Mouse (Mus musculus) intestine, embryonic 14.5 days (tissue): Measurements from ENCODE around the gene Tmprss9. TPM values are rescaled to one million over a fixed set of nuclear protein-coding genes. Genes with fewer than 3 reads are reported as not detected.

ENCODE experiments used
- ATAC-seq: fragments of 200-750 bp; cut with Nextera tagmentation; replicated peaks from 2 replicates; pipeline ENCODE4 v1.8.0; 2017; ENCODE audit warnings: low read depth, moderate number of reproducible peaks, moderate TSS enrichment, moderate library complexity; ENCODE audit not compliant: low FRiP score, low TSS enrichment
- DNase-seq: peaks from one replicate; pipeline ENCODE4 v3.0.0-alpha.2; 2018; ENCODE audit warnings: low spot score
- H3K27ac ChIP-seq: fragments of 300-500 bp; sonication (generic); 2 replicates; pipeline ENCODE4 v1.5.1; 2014; ENCODE audit warnings: low read depth, mild to moderate bottlenecking, control low read depth
- H3K27me3 ChIP-seq: fragments of 300-500 bp; sonication (generic); replicated peaks from 2 replicates; pipeline ENCODE4 v1.6.1; 2014; ENCODE audit warnings: low read length, control low read depth; ENCODE audit not compliant: control insufficient read depth, insufficient read depth
- H3K36me3 ChIP-seq: fragments of 300-500 bp; sonication (generic); 2 replicates; pipeline ENCODE4 v1.6.1; 2014; ENCODE audit warnings: low read length, control low read depth; ENCODE audit not compliant: control insufficient read depth, insufficient read depth
- H3K4me1 ChIP-seq: fragments of 300-500 bp; sonication (generic); replicated peaks from 2 replicates; pipeline ENCODE4 v1.6.1; 2014; ENCODE audit warnings: low read length, control low read depth, mixed read lengths; ENCODE audit not compliant: control insufficient read depth, insufficient read depth
- H3K4me2 ChIP-seq: fragments of 300-500 bp; sonication (generic); 2 replicates; pipeline ENCODE4 v1.6.1; 2014; ENCODE audit warnings: low read length
- H3K4me3 ChIP-seq: fragments of 300-500 bp; sonication (generic); 2 replicates; pipeline ENCODE4 v1.5.1; 2014; ENCODE audit warnings: low read depth, low read length, control low read depth, mixed read lengths
- H3K9ac ChIP-seq: fragments of 300-500 bp; sonication (generic); 2 replicates; pipeline ENCODE4 v1.6.1; 2014; ENCODE audit warnings: mild to moderate bottlenecking, low read length
- H3K9me3 ChIP-seq: fragments of 300-500 bp; sonication (generic); 2 replicates; pipeline ENCODE4 v1.6.1; 2016; ENCODE audit warnings: low read length, control low read depth; ENCODE audit not compliant: control insufficient read depth
- WGBS: fragments of 180-500 bp; shearing (Covaris S2); extraction: QIAGEN DNeasy Blood & Tissue Kit; methylation state at CpG from one replicate; pipeline ENCODE4 v1.1.7; 2014; 5-methylcytosine and 5-hydroxymethylcytosine counted together
- polyA plus RNA-seq: library from polyadenylated mRNA; unstranded; fragments of >200 nt; fragmentation: Nextera tagmentation; extraction: Ambion mirVana; gene quantifications from 2 replicates; pipeline ENCODE4 v1.2.1, GENCODE M21; 2014

Tmprss9 gene
- polyA plus RNA-seq, 1 experiment from 2014 or later, result 0.04 TPM

GRCm38 (mm10) chr10:80845732-80846131, 25.9 kb upstream of the Tmprss9 start:
- WGBS, result 69% methylated on average over 12 of the region's 12 CpGs
- H3K4me2 ChIP-seq, result no peak overlapping the region
- H3K9ac ChIP-seq, result no peak overlapping the region
- no peaks in the 10 kb centered on the region for H3K9me3 ChIP-seq
- no peaks in the 10 kb centered on the region for H3K36me3 ChIP-seq
- no peak overlapping the region for H3K4me3 ChIP-seq
- ATAC-seq (no peak), DNase-seq (no peak)
- peaks cover 44% of the 10 kb centered on the region for H3K27me3 ChIP-seq
- 0 out of 2 replicates have a peak, but pooled peaks cover 4% of the 10 kb centered on the region for H3K4me1 ChIP-seq
- H3K27ac ChIP-seq, result no peak overlapping the region

GRCm38 (mm10) chr10:80848571-80848970, 23.1 kb upstream of the Tmprss9 start:
- H3K27ac ChIP-seq, result no peak overlapping the region
- no peak for DNase-seq
- H3K4me1 ChIP-seq, result 0 out of 2 replicates have a peak, but pooled peaks cover 4% of the 10 kb centered on the region
- H3K9ac ChIP-seq, result no peak overlapping the region
- ATAC-seq, result peak; percentile 40; the same call in 1 of the 2 replicates
- peaks cover 22% of the 10 kb centered on the region for H3K36me3 ChIP-seq
- H3K27me3 ChIP-seq, result peaks cover 24% of the 10 kb centered on the region
- WGBS, result 12% methylated on average over 10 of the region's 10 CpGs
- H3K4me2 ChIP-seq, result no peak overlapping the region
- no peak overlapping the region for H3K4me3 ChIP-seq
- no peaks in the 10 kb centered on the region for H3K9me3 ChIP-seq

- Histone ChIP-seq H3K9ac (peak within 1 kb of the TSS; percentile 80), H3K4me3 (peak within 1 kb of the TSS; percentile 99), H3K4me2 (peak within 1 kb of the TSS; percentile 99), H3K27me3 (no peaks in the 10 kb centered on the region), H3K4me1 (peaks cover 17% of the 10 kb centered on the region), H3K9me3 (no peaks in the 10 kb centered on the region), H3K36me3 (peaks cover 23% of the 10 kb centered on the region), H3K27ac (peak within 1 kb of the TSS; percentile 16; the same call in 1 of the 2 replicates)
- DNase-seq (peak; percentile 97), ATAC-seq (peak; percentile 76)
- WGBS, result under 1% methylated on average over 81 of the region's 81 CpGs
Observed at GRCm38 (mm10) chr10:80854913-80855748, 16.5 kb upstream of the Tmprss9 start, which contains the start of the genes Lsm7 and Sppl2b. TSS of gene Lsm7 (minus strand) at chr10:80855209. TSS of gene Sppl2b (plus strand) at chr10:80855275.

- Histone ChIP-seq H3K9me3 (no peaks in the 10 kb centered on the region), H3K36me3 (peaks cover 23% of the 10 kb centered on the region), H3K27me3 (no peaks in the 10 kb centered on the region), H3K4me1 (peaks cover 17% of the 10 kb centered on the region), H3K27ac (no peak overlapping the region), H3K4me2 (peak overlapping the region; percentile 99), H3K4me3 (peak overlapping the region; percentile 99), H3K9ac (peak overlapping the region; percentile 80)
- DNase-seq (peak; percentile 63), ATAC-seq (no peak)
- 25% methylated on average over 11 of the region's 11 CpGs for WGBS
Observed at GRCm38 (mm10) chr10:80855749-80856073, 15.9 kb upstream of the Tmprss9 start.

- no peaks in the 10 kb centered on the region for H3K27me3 ChIP-seq
- peak overlapping the region; percentile 80; the same call in 1 of the 2 replicates for H3K9ac ChIP-seq
- DNase-seq, result no peak
- peak overlapping the region; percentile 99 for H3K4me2 ChIP-seq
- 55% methylated on average over 3 of the region's 3 CpGs for WGBS
- no peak for ATAC-seq
- peaks cover 20% of the 10 kb centered on the region for H3K36me3 ChIP-seq
- peaks cover 17% of the 10 kb centered on the region for H3K4me1 ChIP-seq
- H3K9me3 ChIP-seq, result no peaks in the 10 kb centered on the region
- peak overlapping the region; percentile 99 for H3K4me3 ChIP-seq
- H3K27ac ChIP-seq, result no peak overlapping the region
Observed at GRCm38 (mm10) chr10:80856267-80856666, 15.4 kb upstream of the Tmprss9 start.

- H3K9ac ChIP-seq, result no peak overlapping the region
- H3K4me1 ChIP-seq, result peaks cover 17% of the 10 kb centered on the region
- peaks cover 20% of the 10 kb centered on the region for H3K36me3 ChIP-seq
- H3K27me3 ChIP-seq, result no peaks in the 10 kb centered on the region
- 64% methylated on average over 5 of the region's 5 CpGs for WGBS
- DNase-seq (no peak), ATAC-seq (no peak)
- H3K4me2 ChIP-seq, result no peak overlapping the region; the same call in 1 of the 2 replicates
- H3K27ac ChIP-seq, result no peak overlapping the region
- H3K4me3 ChIP-seq, result no peak overlapping the region
- no peaks in the 10 kb centered on the region for H3K9me3 ChIP-seq
Observed at GRCm38 (mm10) chr10:80856908-80857307, 14.7 kb upstream of the Tmprss9 start.

GRCm38 (mm10) chr10:80857386-80857785, 14.3 kb upstream of the Tmprss9 start:
- Histone ChIP-seq H3K4me3 (no peak overlapping the region), H3K9ac (no peak overlapping the region; the same call in 1 of the 2 replicates), H3K4me1 (peaks cover 17% of the 10 kb centered on the region), H3K36me3 (peaks cover 20% of the 10 kb centered on the region), H3K4me2 (no peak overlapping the region; the same call in 1 of the 2 replicates), H3K27ac (no peak overlapping the region), H3K27me3 (no peaks in the 10 kb centered on the region), H3K9me3 (no peaks in the 10 kb centered on the region)
- DNase-seq (no peak), ATAC-seq (no peak)
- 65% methylated on average over 8 of the region's 8 CpGs for WGBS

- Histone ChIP-seq H3K36me3 (peaks cover 24% of the 10 kb centered on the region), H3K27me3 (no peaks in the 10 kb centered on the region), H3K4me2 (no peak overlapping the region), H3K4me1 (peaks cover 17% of the 10 kb centered on the region), H3K4me3 (no peak overlapping the region), H3K9me3 (no peaks in the 10 kb centered on the region), H3K27ac (no peak overlapping the region; the same call in 1 of the 2 replicates), H3K9ac (peak overlapping the region; percentile 16; the same call in 1 of the 2 replicates)
- WGBS, result 61% methylated on average over 3 of the region's 3 CpGs
- no peak for ATAC-seq
- DNase-seq, result no peak
Observed at GRCm38 (mm10) chr10:80857848-80858247, 13.8 kb upstream of the Tmprss9 start.
